Mouse (Mus musculus) bone marrow macrophage, adult 2 months (primary cell): ENCODE results near the gene Aldh3b2. TPM values are rescaled to one million over a fixed set of nuclear protein-coding genes. Genes with fewer than 3 reads are reported as not detected.

Source experiments
- H3K27ac ChIP-seq: 2 replicates; pipeline ENCODE4 v1.5.1; 2012; ENCODE audit warnings: low read depth, low read length; ENCODE audit not compliant: insufficient read depth
- H3K4me1 ChIP-seq: 2 replicates; pipeline ENCODE4 v1.6.1; 2012; ENCODE audit warnings: low read length; ENCODE audit not compliant: control insufficient read depth, insufficient read depth
- H3K4me3 ChIP-seq: 2 replicates; pipeline ENCODE4 v1.5.1; 2012; ENCODE audit warnings: mild to moderate bottlenecking, low read length, moderate library complexity; ENCODE audit not compliant: insufficient read depth
- CTCF ChIP-seq: IDR thresholded peaks from 2 replicates; pipeline ENCODE4 v1.5.1; 2012; ENCODE audit warnings: low read depth, mild to moderate bottlenecking, low read length, moderate library complexity
- POLR2A ChIP-seq: IDR thresholded peaks from 2 replicates; pipeline ENCODE4 v1.6.1; 2012; ENCODE audit warnings: mild to moderate bottlenecking, low read depth, low read length, borderline replicate concordance
- polyA plus RNA-seq: library from polyadenylated mRNA; stranded (reverse); fragments of >200 nt; gene quantifications from 2 replicates; pipeline ENCODE4 v1.2.4, GENCODE M21; 2012; ENCODE audit not compliant: missing spikeins, insufficient read depth, insufficient read length

Gene Aldh3b2
- polyA plus RNA-seq, 1 experiment: not detected

GRCm38 (mm10) chr19:3996106-3996505 lies 24.0 kb downstream of the Aldh3b2 start:
- Histone ChIP-seq H3K27ac (no peak overlapping the region), H3K4me3 (no peak overlapping the region), H3K4me1 (peaks cover 19% of the 10 kb centered on the region)
- no peak for TF ChIP-seq CTCF
- no peak for TF ChIP-seq POLR2A

- Histone ChIP-seq H3K27ac (no peak overlapping the region), H3K4me1 (peaks cover 23% of the 10 kb centered on the region), H3K4me3 (no peak overlapping the region)
- TF ChIP-seq POLR2A (no peak), CTCF (no peak)
Measured at GRCm38 (mm10) chr19:3996747-3997146, 24.6 kb downstream of the Aldh3b2 start.

GRCm38 (mm10) chr19:3997231-3997630 lies 25.1 kb downstream of the Aldh3b2 start:
- TF ChIP-seq POLR2A (no peak), CTCF (no peak)
- Histone ChIP-seq H3K4me3 (no peak overlapping the region), H3K4me1 (peaks cover 23% of the 10 kb centered on the region), H3K27ac (no peak overlapping the region)

GRCm38 (mm10) chr19:3998335-3998734 lies 26.2 kb downstream of the Aldh3b2 start:
- H3K4me1 ChIP-seq: peaks cover 23% of the 10 kb centered on the region
- TF ChIP-seq POLR2A: no peak
- no peak for TF ChIP-seq CTCF
- no peak overlapping the region for H3K4me3 ChIP-seq
- H3K27ac ChIP-seq: no peak overlapping the region

- no peak for TF ChIP-seq CTCF
- no peak for TF ChIP-seq POLR2A
- peak overlapping the region; percentile 69 for H3K27ac ChIP-seq
- H3K4me3 ChIP-seq: peak overlapping the region; percentile 49
- H3K4me1 ChIP-seq: peaks cover 23% of the 10 kb centered on the region
Measured at GRCm38 (mm10) chr19:3999121-3999730, 27.1 kb downstream of the Aldh3b2 start.

- Histone ChIP-seq H3K4me3 (peak within 1 kb of the TSS; percentile 95), H3K27ac (peak within 1 kb of the TSS; percentile 95), H3K4me1 (peaks cover 23% of the 10 kb centered on the region)
- no peak for TF ChIP-seq POLR2A
- peak; percentile 22; the same call in 1 of the 2 replicates for TF ChIP-seq CTCF
Measured at GRCm38 (mm10) chr19:4000119-4000900, 28.2 kb downstream of the Aldh3b2 start, which contains the start of the genes Nudt8 and Gm49405. Gene Nudt8 (plus strand): TSS chr19:4000580. Gene Gm49405 (plus strand): TSS chr19:4000626.

- TF ChIP-seq CTCF: no peak
- TF ChIP-seq POLR2A: no peak
- Histone ChIP-seq H3K27ac (peak overlapping the region; percentile 95), H3K4me3 (peak overlapping the region; percentile 95), H3K4me1 (peaks cover 22% of the 10 kb centered on the region)
Measured at GRCm38 (mm10) chr19:4000949-4001525, 28.9 kb downstream of the Aldh3b2 start.

- Histone ChIP-seq H3K27ac (no peak overlapping the region), H3K4me3 (no peak overlapping the region), H3K4me1 (peaks cover 20% of the 10 kb centered on the region)
- TF ChIP-seq POLR2A: no peak
- TF ChIP-seq CTCF: no peak
Measured at GRCm38 (mm10) chr19:4001752-4002151, 29.6 kb downstream of the Aldh3b2 start.

- TF ChIP-seq POLR2A: no peak
- no peak for TF ChIP-seq CTCF
- H3K4me3 ChIP-seq: no peak within 1 kb of the TSS
- peaks cover 20% of the 10 kb centered on the region for H3K4me1 ChIP-seq
- no peak within 1 kb of the TSS for H3K27ac ChIP-seq
Measured at GRCm38 (mm10) chr19:4003112-4003511, 31.0 kb downstream of the Aldh3b2 start, which contains the start of gene Doc2g. Gene Doc2g (plus strand): TSS chr19:4003313.
